Mouse (Mus musculus): Measurements from ENCODE around the gene Maml2. TPM values are rescaled to one million over a fixed set of nuclear protein-coding genes. Genes with fewer than 3 reads are reported as not detected.
"Not testable (repeated sequence)": the region's sequence is repeated elsewhere in the genome, so short reads cannot be mapped to it uniquely, and the experiment has no call there.

Maml2 gene
- polyA plus RNA-seq, 1 experiment: 1.5 TPM

GRCm38 (mm10) chr9:13701773-13702172 lies 404.0 kb downstream of the Maml2 start:
- H3K36me3 ChIP-seq (ENCODE audit: control insufficient read depth, insufficient read depth): no peaks in the 10 kb centered on the region
- TF ChIP-seq MYOG (IDR thresholded peaks at IDR 0.05; ENCODE audit: control insufficient read depth, extremely low read depth, insufficient read length) (no peak), USF1 (IDR thresholded peaks at IDR 0.05; ENCODE audit: low read depth) (no peak), FOSL1 (IDR thresholded peaks at IDR 0.05; ENCODE audit: insufficient read depth, low read length, poor library complexity, severe bottlenecking) (no peak), CTCF (IDR thresholded peaks at IDR 0.05; ENCODE audit: control insufficient read depth, insufficient read depth, insufficient read length) (no peak), MYOD1 (IDR thresholded peaks at IDR 0.05; ENCODE audit: control insufficient read depth, insufficient read length, low read depth) (no peak), CEBPB (IDR thresholded peaks at IDR 0.05; ENCODE audit: low read depth) (no peak), MAX (IDR thresholded peaks at IDR 0.05) (no peak)
- H3K27me3 ChIP-seq (ENCODE audit: control insufficient read depth, insufficient read depth, insufficient read length): no peaks in the 10 kb centered on the region
- H3K79me3 ChIP-seq (ENCODE audit: low read depth): no peaks in the 10 kb centered on the region
- no peak overlapping the region for H3ac ChIP-seq (ENCODE audit: control insufficient read depth, insufficient read length, low read depth)
- H3K4me3 ChIP-seq (ENCODE audit: insufficient read depth, poor library complexity, severe bottlenecking): no peak overlapping the region
- H3K79me2 ChIP-seq (ENCODE audit: control insufficient read depth, insufficient read depth): no peaks in the 10 kb centered on the region

- H3K4me3 ChIP-seq (ENCODE audit: insufficient read depth, poor library complexity, severe bottlenecking): no peak overlapping the region
- H3K79me2 ChIP-seq (ENCODE audit: control insufficient read depth, insufficient read depth): no peaks in the 10 kb centered on the region
- H3K79me3 ChIP-seq (ENCODE audit: low read depth): no peaks in the 10 kb centered on the region
- H3K36me3 ChIP-seq (ENCODE audit: control insufficient read depth, insufficient read depth): no peaks in the 10 kb centered on the region
- no peak for TF ChIP-seq MYOG (IDR thresholded peaks at IDR 0.05; ENCODE audit: control insufficient read depth, extremely low read depth, insufficient read length)
- no peak for TF ChIP-seq FOSL1 (IDR thresholded peaks at IDR 0.05; ENCODE audit: insufficient read depth, low read length, poor library complexity, severe bottlenecking)
- no peak for TF ChIP-seq MAX (IDR thresholded peaks at IDR 0.05)
- no peak for TF ChIP-seq CEBPB (IDR thresholded peaks at IDR 0.05; ENCODE audit: low read depth)
- no peak for TF ChIP-seq CTCF (IDR thresholded peaks at IDR 0.05; ENCODE audit: control insufficient read depth, insufficient read depth, insufficient read length)
- no peak for TF ChIP-seq USF1 (IDR thresholded peaks at IDR 0.05; ENCODE audit: low read depth)
- TF ChIP-seq MYOD1 (IDR thresholded peaks at IDR 0.05; ENCODE audit: control insufficient read depth, insufficient read length, low read depth): no peak
- H3ac ChIP-seq (ENCODE audit: control insufficient read depth, insufficient read length, low read depth): no peak overlapping the region
- no peaks in the 10 kb centered on the region for H3K27me3 ChIP-seq (ENCODE audit: control insufficient read depth, insufficient read depth, insufficient read length)
Observed at GRCm38 (mm10) chr9:13703100-13703499, 405.3 kb downstream of the Maml2 start.

DNA sequence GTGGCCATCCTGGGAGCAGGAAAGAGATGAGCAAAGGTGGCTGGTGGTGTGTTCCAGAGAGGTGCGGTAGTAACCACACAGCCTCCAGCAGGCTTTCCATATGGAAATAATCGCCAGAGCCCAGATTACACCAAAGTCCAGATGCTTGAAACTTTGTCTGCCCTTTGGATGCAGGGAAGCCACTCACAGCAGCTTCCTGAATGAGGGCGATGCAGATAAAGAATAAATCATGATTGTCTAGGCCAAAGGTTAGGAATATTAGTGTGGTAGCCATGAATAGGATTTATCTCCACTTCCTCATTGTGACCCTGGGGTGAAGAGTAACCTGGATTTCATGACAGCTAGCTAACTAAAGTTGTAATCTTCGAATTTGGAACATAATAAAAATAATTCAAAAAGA lies 407.2 kb downstream of the Maml2 start:
- no peak overlapping the region for H3ac ChIP-seq (ENCODE audit: control insufficient read depth, insufficient read length, low read depth)
- H3K27me3 ChIP-seq (ENCODE audit: control insufficient read depth, insufficient read depth, insufficient read length): no peaks in the 10 kb centered on the region

GRCm38 (mm10) chr9:13707066-13707555 lies 409.4 kb downstream of the Maml2 start:
- Histone ChIP-seq H3K79me2 (ENCODE audit: control insufficient read depth, insufficient read depth) (no peaks in the 10 kb centered on the region), H3K79me3 (ENCODE audit: low read depth) (no peaks in the 10 kb centered on the region), H3ac (ENCODE audit: control insufficient read depth, insufficient read length, low read depth) (no peak overlapping the region), H3K4me3 (ENCODE audit: insufficient read depth, poor library complexity, severe bottlenecking) (no peak overlapping the region), H3K36me3 (ENCODE audit: control insufficient read depth, insufficient read depth) (no peaks in the 10 kb centered on the region), H3K27me3 (ENCODE audit: control insufficient read depth, insufficient read depth, insufficient read length) (no peaks in the 10 kb centered on the region)
- no peak for TF ChIP-seq USF1 (IDR thresholded peaks at IDR 0.05; ENCODE audit: low read depth)
- TF ChIP-seq MAX (IDR thresholded peaks at IDR 0.05): no peak
- no peak for TF ChIP-seq MYOD1 (IDR thresholded peaks at IDR 0.05; ENCODE audit: control insufficient read depth, insufficient read length, low read depth)
- no peak for TF ChIP-seq FOSL1 (IDR thresholded peaks at IDR 0.05; ENCODE audit: insufficient read depth, low read length, poor library complexity, severe bottlenecking)
- no peak for TF ChIP-seq CEBPB (IDR thresholded peaks at IDR 0.05; ENCODE audit: low read depth)
- no peak for TF ChIP-seq MYOG (IDR thresholded peaks at IDR 0.05; ENCODE audit: control insufficient read depth, extremely low read depth, insufficient read length)
- TF ChIP-seq CTCF (IDR thresholded peaks at IDR 0.05; ENCODE audit: control insufficient read depth, insufficient read depth, insufficient read length): no peak

More for the DNA sequence above, 407.2 kb downstream of the Maml2 start:
- no peaks in the 10 kb centered on the region for H3K79me3 ChIP-seq (ENCODE audit: low read depth)
- H3K4me3 ChIP-seq (ENCODE audit: insufficient read depth, poor library complexity, severe bottlenecking): no peak overlapping the region
- no peaks in the 10 kb centered on the region for H3K36me3 ChIP-seq (ENCODE audit: control insufficient read depth, insufficient read depth)
- no peaks in the 10 kb centered on the region for H3K79me2 ChIP-seq (ENCODE audit: control insufficient read depth, insufficient read depth)
- no peak for TF ChIP-seq USF1 (IDR thresholded peaks at IDR 0.05; ENCODE audit: low read depth)
- no peak for TF ChIP-seq CTCF (IDR thresholded peaks at IDR 0.05; ENCODE audit: control insufficient read depth, insufficient read depth, insufficient read length)
- no peak for TF ChIP-seq MYOD1 (IDR thresholded peaks at IDR 0.05; ENCODE audit: control insufficient read depth, insufficient read length, low read depth)
- TF ChIP-seq FOSL1 (IDR thresholded peaks at IDR 0.05; ENCODE audit: insufficient read depth, low read length, poor library complexity, severe bottlenecking): no peak
- no peak for TF ChIP-seq MAX (IDR thresholded peaks at IDR 0.05)
- TF ChIP-seq MYOG (IDR thresholded peaks at IDR 0.05; ENCODE audit: control insufficient read depth, extremely low read depth, insufficient read length): no peak
- no peak for TF ChIP-seq CEBPB (IDR thresholded peaks at IDR 0.05; ENCODE audit: low read depth)

- TF ChIP-seq CTCF (IDR thresholded peaks at IDR 0.05; ENCODE audit: control insufficient read depth, insufficient read depth, insufficient read length) (no peak), MAX (IDR thresholded peaks at IDR 0.05) (no peak), FOSL1 (IDR thresholded peaks at IDR 0.05; ENCODE audit: insufficient read depth, low read length, poor library complexity, severe bottlenecking) (no peak), MYOG (IDR thresholded peaks at IDR 0.05; ENCODE audit: control insufficient read depth, extremely low read depth, insufficient read length) (no peak)
- no peak overlapping the region for H3K4me3 ChIP-seq (ENCODE audit: insufficient read depth, poor library complexity, severe bottlenecking)
- H3K27me3 ChIP-seq (ENCODE audit: control insufficient read depth, insufficient read depth, insufficient read length): no peaks in the 10 kb centered on the region
- no peaks in the 10 kb centered on the region for H3K79me2 ChIP-seq (ENCODE audit: control insufficient read depth, insufficient read depth)
- H3K79me3 ChIP-seq (ENCODE audit: low read depth): no peaks in the 10 kb centered on the region
- no peak overlapping the region for H3ac ChIP-seq (ENCODE audit: control insufficient read depth, insufficient read length, low read depth)
- no peaks in the 10 kb centered on the region for H3K36me3 ChIP-seq (ENCODE audit: control insufficient read depth, insufficient read depth)
Observed at GRCm38 (mm10) chr9:13709436-13709835, 411.7 kb downstream of the Maml2 start.

GRCm38 (mm10) chr9:13715891-13716290 lies 418.1 kb downstream of the Maml2 start:
- not testable (repeated sequence) for H3K4me3 ChIP-seq (ENCODE audit: insufficient read depth, poor library complexity, severe bottlenecking); H3K36me3 ChIP-seq (ENCODE audit: control insufficient read depth, insufficient read depth); H3K79me3 ChIP-seq (ENCODE audit: low read depth); H3ac ChIP-seq (ENCODE audit: control insufficient read depth, insufficient read length, low read depth); H3K79me2 ChIP-seq (ENCODE audit: control insufficient read depth, insufficient read depth); H3K27me3 ChIP-seq (ENCODE audit: control insufficient read depth, insufficient read depth, insufficient read length)

All from C2C12 (cell line).